Mouse (Mus musculus): ENCODE measurements around the gene Ptprt. TPM values are rescaled to one million over a fixed set of nuclear protein-coding genes. Genes with fewer than 3 reads are reported as not detected.

The Ptprt gene
- total RNA-seq, 2 experiments from 2014 or later = 93.5 to 101 TPM

GRCm38 (mm10) chr2:162614256-162614655, 46.7 kb downstream of the Ptprt start:
- intact Hi-C loops (cut with DNase I) = no loop called here
- DNase-seq (ENCODE audit: extremely low spot score in 1 of 2, low spot score in 2 of 2) = no peak

- intact Hi-C loops (cut with DNase I) = no loop called here
- DNase-seq (ENCODE audit: extremely low spot score in 1 of 2, low spot score in 2 of 2) = no peak
Observed at GRCm38 (mm10) chr2:162613480-162613879, 47.5 kb downstream of the Ptprt start.

- intact Hi-C loops (cut with DNase I) = no loop called here
- DNase-seq (ENCODE audit: extremely low spot score in 1 of 2, low spot score in 2 of 2) = no peak
Observed at GRCm38 (mm10) chr2:162602721-162603120, 58.2 kb downstream of the Ptprt start.

DNA sequence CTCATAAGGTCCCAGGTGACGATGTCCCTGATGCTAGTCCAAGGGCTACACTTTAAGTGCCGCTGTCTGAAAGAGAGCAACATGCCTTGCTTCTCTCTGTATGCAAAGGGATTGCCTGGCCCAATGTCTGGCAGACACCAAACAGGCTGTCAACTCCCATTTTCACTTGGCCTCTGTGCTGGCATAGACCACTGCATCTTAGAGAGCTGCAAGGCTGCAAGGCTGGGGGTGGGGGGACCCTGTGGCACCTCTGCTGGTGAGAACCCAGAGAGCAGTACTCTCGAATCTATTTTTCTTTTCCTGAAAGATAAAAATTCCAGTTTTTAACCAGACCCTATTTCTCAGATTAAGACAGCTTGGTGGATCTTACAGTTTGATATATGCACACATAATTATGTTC, 69.6 kb downstream of the Ptprt start:
- intact Hi-C loops (cut with DNase I) = no loop called here
- DNase-seq (ENCODE audit: extremely low spot score in 1 of 2, low spot score in 2 of 2) = no peak

DNA sequence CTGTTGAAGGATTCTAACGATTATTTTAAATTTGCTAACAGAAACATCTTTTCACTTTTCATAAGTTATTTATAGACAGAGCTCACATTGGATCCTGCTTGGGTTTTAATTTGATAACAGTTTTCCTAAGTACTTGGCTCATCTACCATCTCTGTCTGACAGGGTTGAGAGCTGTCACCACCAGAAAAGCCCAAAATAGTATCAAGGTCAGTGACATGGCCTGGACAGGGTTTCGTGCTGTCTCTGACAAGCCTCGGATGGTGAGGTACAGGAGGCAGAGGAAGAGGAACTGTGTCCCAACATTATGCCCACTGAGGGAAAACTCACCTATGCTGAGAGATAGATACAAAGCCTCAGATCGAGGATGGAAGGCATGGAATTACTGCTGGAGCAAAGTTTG, 79.3 kb downstream of the Ptprt start:
- intact Hi-C loops (cut with DNase I) = no loop called here
- no peak for DNase-seq (ENCODE audit: extremely low spot score in 1 of 2, low spot score in 2 of 2)

DNA sequence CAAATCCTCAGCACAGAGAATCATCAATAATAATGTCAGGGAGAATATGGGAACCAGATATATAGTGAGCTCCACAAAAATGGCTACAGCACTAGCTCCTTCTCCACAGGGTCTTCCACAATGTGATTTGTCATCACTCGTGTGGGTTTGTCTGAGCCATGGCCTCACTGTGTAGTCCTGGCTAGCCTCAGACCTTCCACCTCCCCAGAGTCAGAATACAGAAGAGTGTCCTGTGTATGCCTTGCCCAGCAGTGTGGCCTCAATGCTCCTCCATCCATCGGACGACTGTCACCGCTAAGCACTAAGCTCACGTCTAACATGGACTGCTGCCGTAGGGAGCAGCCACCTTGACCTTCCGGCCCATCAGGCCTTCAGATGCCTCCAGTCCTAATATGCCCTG, 83.1 kb downstream of the Ptprt start:
- DNase-seq (ENCODE audit: extremely low spot score in 1 of 2, low spot score in 2 of 2) = no peak
- intact Hi-C loops (cut with DNase I) = no loop called here

DNA sequence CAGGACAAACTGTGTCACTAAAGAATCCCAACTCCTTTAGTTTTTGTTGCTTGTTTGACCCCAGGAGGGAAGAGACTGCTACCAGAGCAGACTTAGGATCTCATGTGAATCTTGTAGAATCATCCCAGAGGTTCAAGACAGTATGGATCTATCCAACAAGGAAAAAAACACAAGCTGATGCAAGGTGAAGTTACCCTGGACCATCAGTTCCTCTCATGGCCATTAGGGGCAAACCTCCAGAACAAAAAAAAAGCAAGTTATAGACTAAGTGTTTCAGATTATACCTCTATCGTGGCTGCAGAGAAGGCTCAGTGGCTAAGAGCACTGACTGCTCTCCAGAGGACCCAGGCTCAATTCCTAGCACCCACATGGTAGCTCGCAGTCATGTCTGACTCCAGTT, 88.1 kb downstream of the Ptprt start:
- no peak for DNase-seq (ENCODE audit: extremely low spot score in 1 of 2, low spot score in 2 of 2)
- intact Hi-C loops (cut with DNase I) = no loop called here

DNA sequence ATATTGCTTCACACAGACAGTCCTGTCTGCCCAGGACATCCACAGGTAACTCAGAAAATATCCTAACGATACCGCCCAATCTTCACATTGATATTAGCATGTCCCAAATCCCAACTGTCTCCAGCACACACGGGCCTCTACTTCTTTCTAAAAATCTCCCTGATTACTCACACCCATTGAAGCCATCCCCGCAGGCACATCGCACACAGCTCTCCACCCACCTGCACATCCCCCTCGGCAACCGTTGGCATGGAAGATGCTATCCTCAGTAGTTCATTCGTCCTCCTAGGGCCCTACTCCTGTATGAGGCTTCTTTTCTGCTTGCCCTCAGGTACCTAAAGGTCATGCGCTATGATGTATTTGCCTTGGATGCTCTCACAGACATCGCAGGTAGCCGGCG, 89.9 kb downstream of the Ptprt start:
- DNase-seq (ENCODE audit: extremely low spot score in 1 of 2, low spot score in 2 of 2) = no peak
- intact Hi-C loops (cut with DNase I) = no loop called here

GRCm38 (mm10) chr2:162568308-162569100, 92.4 kb downstream of the Ptprt start:
- DNase-seq (ENCODE audit: extremely low spot score in 1 of 2, low spot score in 2 of 2) = no peak
- intact Hi-C loops (cut with DNase I) = no loop called here

DNA sequence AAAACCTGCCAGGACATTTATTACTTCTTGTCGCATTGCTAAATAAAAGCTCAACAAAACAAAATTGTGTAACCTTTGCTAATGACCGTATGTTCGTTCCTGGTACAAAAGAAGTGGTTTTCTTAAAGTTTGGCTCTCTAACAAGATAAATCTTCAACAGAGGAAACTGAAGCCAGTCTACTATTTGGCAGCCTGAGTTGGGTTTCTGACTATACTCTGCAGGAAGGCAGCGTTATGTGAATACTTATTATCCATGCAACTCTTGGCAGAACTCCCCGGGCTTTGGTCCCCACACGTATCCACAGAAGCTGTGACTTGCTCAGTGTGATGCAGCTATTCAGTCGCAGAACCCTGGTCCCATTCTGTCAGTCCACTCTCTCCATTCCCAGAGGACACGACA, 112.6 kb downstream of the Ptprt start:
- no peak for DNase-seq (ENCODE audit: extremely low spot score in 1 of 2, low spot score in 2 of 2)
- intact Hi-C loops (cut with DNase I) = no loop called here

- DNase-seq (ENCODE audit: extremely low spot score in 1 of 2, low spot score in 2 of 2) = no peak
- intact Hi-C loops (cut with DNase I) = no loop called here
Observed at GRCm38 (mm10) chr2:162531638-162532037, 129.3 kb downstream of the Ptprt start.

DNA sequence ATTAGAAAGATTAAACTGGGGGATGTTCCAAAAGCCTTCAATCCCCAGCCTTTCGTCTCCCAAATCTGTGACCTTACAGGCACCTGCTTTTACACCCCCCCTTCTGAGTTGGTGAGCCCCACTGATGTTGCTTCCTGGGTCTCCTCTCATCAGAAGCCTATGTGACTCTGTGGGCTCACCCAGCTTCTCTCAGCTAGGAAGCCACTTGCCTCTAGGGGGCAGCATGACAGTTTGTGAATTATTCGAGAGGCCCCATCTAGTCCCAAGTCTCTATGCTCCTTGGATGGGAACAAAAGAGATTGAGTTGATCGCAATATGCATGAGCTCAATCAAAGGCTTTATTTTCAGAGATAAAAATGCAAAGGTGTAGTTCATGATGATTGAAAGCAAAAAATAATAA, 132.0 kb downstream of the Ptprt start:
- intact Hi-C loops (cut with DNase I) = no loop called here
- DNase-seq (ENCODE audit: extremely low spot score in 1 of 2, low spot score in 2 of 2) = no peak

- intact Hi-C loops (cut with DNase I) = no loop called here
- DNase-seq (ENCODE audit: extremely low spot score in 1 of 2, low spot score in 2 of 2) = no peak
Observed at GRCm38 (mm10) chr2:162515993-162516392, 145.0 kb downstream of the Ptprt start.

GRCm38 (mm10) chr2:162513072-162513471, 147.9 kb downstream of the Ptprt start:
- intact Hi-C loops (cut with DNase I) = no loop called here
- no peak for DNase-seq (ENCODE audit: extremely low spot score in 1 of 2, low spot score in 2 of 2)

DNA sequence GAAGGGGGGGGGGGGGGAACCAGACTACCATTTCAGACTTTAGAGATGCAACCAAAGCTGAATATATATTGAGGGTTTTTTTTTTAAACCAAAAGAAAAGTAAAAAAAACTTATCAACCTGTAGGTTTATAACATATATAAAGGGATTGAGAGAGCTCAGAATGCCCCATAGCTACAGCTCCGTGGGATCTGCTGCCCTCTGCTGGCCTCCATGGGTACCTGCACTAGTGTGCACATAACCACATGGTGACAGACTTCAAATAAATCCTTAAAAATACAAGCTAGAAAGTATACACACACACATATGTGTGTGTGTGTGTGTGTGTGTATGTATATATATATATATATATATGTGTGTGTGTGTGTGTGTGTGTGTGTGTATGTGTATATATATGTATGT, 148.9 kb downstream of the Ptprt start:
- no peak for DNase-seq (ENCODE audit: extremely low spot score in 1 of 2, low spot score in 2 of 2)
- intact Hi-C loops (cut with DNase I) = no loop called here

GRCm38 (mm10) chr2:162509016-162509415, 151.9 kb downstream of the Ptprt start:
- intact Hi-C loops (cut with DNase I) = no loop called here
- DNase-seq (ENCODE audit: extremely low spot score in 1 of 2, low spot score in 2 of 2) = no peak

- intact Hi-C loops (cut with DNase I) = no loop called here
- no peak for DNase-seq (ENCODE audit: extremely low spot score in 1 of 2, low spot score in 2 of 2)
Observed at GRCm38 (mm10) chr2:162507664-162508063, 153.3 kb downstream of the Ptprt start.

- no peak for DNase-seq (ENCODE audit: extremely low spot score in 1 of 2, low spot score in 2 of 2)
- intact Hi-C loops (cut with DNase I) = no loop called here
Observed at GRCm38 (mm10) chr2:162504850-162505249, 156.1 kb downstream of the Ptprt start.

DNA sequence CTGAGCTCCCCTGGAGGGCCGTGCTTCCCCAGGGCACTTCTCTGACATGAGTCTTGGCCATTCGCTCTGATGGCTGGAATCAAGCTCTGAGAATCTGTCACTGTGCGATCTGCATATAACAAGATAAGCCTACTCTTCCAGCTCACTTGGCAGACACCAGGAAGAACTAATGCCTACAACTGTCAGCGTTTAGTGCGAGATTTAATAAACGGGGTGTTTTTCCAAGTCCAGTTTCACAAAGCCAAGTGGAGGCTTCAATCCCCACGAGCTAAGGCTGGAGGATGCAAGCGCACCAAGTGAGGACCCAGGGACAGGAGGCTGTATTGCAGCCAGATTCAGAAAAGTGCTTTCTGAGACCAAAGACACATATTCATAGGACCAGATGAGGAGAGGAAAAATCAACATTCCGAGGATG, 161.4 kb downstream of the Ptprt start:
- DNase-seq (ENCODE audit: extremely low spot score in 1 of 2, low spot score in 2 of 2) = no peak
- intact Hi-C loops (cut with DNase I) = no loop called here

DNA sequence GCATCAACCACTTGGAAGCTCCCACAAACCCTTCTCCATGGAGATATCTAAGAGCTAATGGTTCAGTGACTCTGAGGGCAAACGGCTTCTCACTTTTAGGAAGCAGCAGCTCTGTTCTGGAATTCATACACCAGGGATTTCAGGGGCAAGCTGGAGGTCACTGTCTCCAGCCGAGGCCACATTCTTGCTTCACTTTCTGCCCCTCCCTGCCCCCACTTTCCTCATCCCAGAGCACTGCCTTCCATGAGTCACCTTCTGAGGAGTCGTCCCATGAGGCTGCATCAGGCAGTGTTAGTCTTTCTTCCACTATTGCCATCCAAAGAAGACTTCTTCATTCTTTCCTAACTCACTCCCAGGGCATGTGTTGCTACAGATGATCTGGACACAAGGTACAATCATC, 162.8 kb downstream of the Ptprt start:
- intact Hi-C loops (cut with DNase I) = no loop called here
- no peak for DNase-seq (ENCODE audit: extremely low spot score in 1 of 2, low spot score in 2 of 2)

DNA sequence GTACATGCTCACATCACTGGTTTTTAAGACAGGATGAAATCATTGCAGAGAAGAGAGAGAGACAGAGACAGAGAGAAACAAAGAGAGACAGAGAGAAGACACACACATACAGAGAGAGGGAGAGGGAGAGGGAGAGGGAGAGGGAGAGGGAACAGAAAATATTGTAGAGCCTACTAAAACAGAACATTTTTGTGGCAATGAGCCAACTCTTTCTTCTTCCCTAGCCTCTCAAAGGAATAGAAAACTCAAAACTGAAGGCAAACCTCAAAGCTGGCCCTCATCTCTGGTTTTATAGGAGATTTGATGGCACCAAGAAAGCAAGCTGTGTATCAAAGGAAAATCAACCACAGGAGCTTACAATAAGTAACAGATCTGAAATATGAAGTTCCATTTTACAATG, 176.9 kb downstream of the Ptprt start:
- DNase-seq (ENCODE audit: extremely low spot score in 1 of 2, low spot score in 2 of 2) = no peak
- intact Hi-C loops (cut with DNase I) = no loop called here

Data from left cerebral cortex, postnatal 10 days (tissue).